Mouse (Mus musculus) heart, embryonic 10.5 days (tissue): ENCODE results near the gene Gm47791. TPM values are rescaled to one million over a fixed set of nuclear protein-coding genes. Genes with fewer than 3 reads are reported as not detected.
A peak's percentile ranks its signal among the peaks of the same experiment; 100 is the strongest.

Source experiments
- DNase-seq: peaks from one replicate; pipeline ENCODE4 v3.0.0-alpha.2; 2017; ENCODE audit warnings: low spot score
- H3K27ac ChIP-seq: fragments of 300-500 bp; sonication (generic); 2 replicates; pipeline ENCODE4 v1.5.1; 2016; ENCODE audit warnings: mild to moderate bottlenecking
- H3K27me3 ChIP-seq: fragments of 300-500 bp; sonication (generic); 2 replicates; pipeline ENCODE4 v1.6.1; 2016; ENCODE audit warnings: mild to moderate bottlenecking; ENCODE audit not compliant: poor library complexity, insufficient read depth, severe bottlenecking
- H3K36me3 ChIP-seq: fragments of 300-500 bp; sonication (generic); 2 replicates; pipeline ENCODE4 v1.6.1; 2016; ENCODE audit warnings: mild to moderate bottlenecking, moderate library complexity
- H3K4me1 ChIP-seq: fragments of 300-500 bp; sonication (generic); 2 replicates; pipeline ENCODE4 v1.6.1; 2016; ENCODE audit warnings: mild to moderate bottlenecking
- H3K4me3 ChIP-seq: fragments of 300-500 bp; sonication (generic); 2 replicates; pipeline ENCODE4 v1.5.1; 2016; ENCODE audit warnings: mild to moderate bottlenecking, moderate library complexity
- H3K9me3 ChIP-seq: fragments of 300-500 bp; sonication (generic); 2 replicates; pipeline ENCODE4 v1.6.1; 2016; ENCODE audit warnings: mild to moderate bottlenecking, moderate library complexity
- WGBS: fragments of 180-500 bp; shearing (Covaris S2); methylation state at CpG from one replicate; pipeline ENCODE4 v1.1.7; 2016; 5-methylcytosine and 5-hydroxymethylcytosine counted together
- polyA plus RNA-seq: library from polyadenylated mRNA; unstranded; fragments of >200 nt; fragmentation: Nextera tagmentation; extraction: Ambion mirVana; gene quantifications from 2 replicates; pipeline ENCODE4 v1.2.1, GENCODE M21; 2016

The Gm47791 gene
- polyA plus RNA-seq, 1 experiment from 2014 or later: not detected

DNA sequence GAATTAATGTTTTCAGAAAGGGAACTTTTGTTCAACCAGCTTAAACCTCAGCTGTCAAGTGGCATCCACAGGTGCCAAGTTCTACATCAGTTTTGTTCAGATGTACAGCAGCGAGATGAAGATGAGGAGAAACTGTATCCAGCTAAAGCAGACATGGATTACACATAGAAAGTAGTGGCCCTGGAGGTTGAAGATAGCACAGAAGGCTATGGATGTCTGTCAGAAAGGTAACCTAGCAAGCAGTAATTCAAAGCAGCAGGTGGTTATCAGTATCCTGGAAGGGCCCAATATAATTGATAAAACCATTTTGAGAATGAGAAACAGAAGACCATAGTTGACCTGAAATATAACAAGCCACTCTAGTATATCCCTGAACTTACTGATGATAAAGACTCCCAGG lies 37.7 kb downstream of the Gm47791 start:
- no peaks in the 10 kb centered on the region for H3K27me3 ChIP-seq
- 85% methylated on average over 1 of the region's 1 CpGs for WGBS
- H3K9me3 ChIP-seq: no peaks in the 10 kb centered on the region
- no peak overlapping the region for H3K27ac ChIP-seq
- H3K4me3 ChIP-seq: no peak overlapping the region
- DNase-seq: no peak
- peaks cover 93% of the 10 kb centered on the region for H3K36me3 ChIP-seq
- H3K4me1 ChIP-seq: no peaks in the 10 kb centered on the region

DNA sequence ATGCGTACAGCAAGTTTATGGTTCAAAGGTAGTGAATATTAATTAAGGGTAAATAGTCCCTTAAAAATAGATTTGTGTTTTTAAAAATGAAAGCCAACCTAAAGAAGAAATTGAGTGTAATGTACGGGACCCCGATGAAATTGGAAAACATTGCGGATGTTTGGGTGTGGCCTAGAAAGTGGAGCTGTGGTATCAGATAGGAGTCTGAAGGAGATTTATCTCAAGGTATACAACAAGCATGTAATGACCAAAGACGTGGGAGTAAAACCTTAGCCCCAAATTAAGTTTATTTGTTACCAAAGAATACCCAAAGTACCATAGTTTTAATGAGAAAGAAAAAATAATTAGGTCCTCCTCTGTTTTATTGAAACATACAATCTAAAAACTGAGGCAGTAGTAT lies 44.6 kb downstream of the Gm47791 start:
- Histone ChIP-seq H3K36me3 (peaks cover 37% of the 10 kb centered on the region), H3K27ac (no peak overlapping the region), H3K4me1 (peaks cover 8% of the 10 kb centered on the region), H3K9me3 (no peaks in the 10 kb centered on the region), H3K27me3 (no peaks in the 10 kb centered on the region; the same call in 1 of the 2 replicates), H3K4me3 (no peak overlapping the region)
- WGBS: 85% methylated on average over 5 of the region's 5 CpGs
- DNase-seq: no peak

DNA sequence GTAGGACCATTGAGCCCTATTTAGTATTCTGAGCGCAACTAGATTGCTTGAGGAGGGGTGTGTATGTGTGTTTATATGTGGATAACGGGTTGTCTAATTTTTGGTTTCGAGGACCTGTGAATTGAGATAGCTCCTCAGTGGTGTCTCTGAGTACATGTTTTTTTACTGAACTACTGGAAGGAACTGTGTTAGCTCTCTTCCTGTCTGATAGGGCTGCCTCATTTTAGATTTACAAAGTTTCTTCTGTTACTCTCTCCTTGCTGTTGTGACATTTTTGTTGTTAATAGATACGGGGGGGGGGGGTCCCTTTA lies 45.2 kb downstream of the Gm47791 start:
- peaks cover 30% of the 10 kb centered on the region for H3K36me3 ChIP-seq
- H3K27ac ChIP-seq: 0 out of 2 replicates have a peak overlapping the region, but pooled peaks have one; percentile 98
- H3K4me3 ChIP-seq: peak overlapping the region; percentile 89
- peaks cover 8% of the 10 kb centered on the region for H3K4me1 ChIP-seq
- 47% methylated on average over 4 of the region's 4 CpGs for WGBS
- H3K27me3 ChIP-seq: peaks cover 5% of the 10 kb centered on the region; the same call in 1 of the 2 replicates
- no peak for DNase-seq
- H3K9me3 ChIP-seq: no peaks in the 10 kb centered on the region

DNA sequence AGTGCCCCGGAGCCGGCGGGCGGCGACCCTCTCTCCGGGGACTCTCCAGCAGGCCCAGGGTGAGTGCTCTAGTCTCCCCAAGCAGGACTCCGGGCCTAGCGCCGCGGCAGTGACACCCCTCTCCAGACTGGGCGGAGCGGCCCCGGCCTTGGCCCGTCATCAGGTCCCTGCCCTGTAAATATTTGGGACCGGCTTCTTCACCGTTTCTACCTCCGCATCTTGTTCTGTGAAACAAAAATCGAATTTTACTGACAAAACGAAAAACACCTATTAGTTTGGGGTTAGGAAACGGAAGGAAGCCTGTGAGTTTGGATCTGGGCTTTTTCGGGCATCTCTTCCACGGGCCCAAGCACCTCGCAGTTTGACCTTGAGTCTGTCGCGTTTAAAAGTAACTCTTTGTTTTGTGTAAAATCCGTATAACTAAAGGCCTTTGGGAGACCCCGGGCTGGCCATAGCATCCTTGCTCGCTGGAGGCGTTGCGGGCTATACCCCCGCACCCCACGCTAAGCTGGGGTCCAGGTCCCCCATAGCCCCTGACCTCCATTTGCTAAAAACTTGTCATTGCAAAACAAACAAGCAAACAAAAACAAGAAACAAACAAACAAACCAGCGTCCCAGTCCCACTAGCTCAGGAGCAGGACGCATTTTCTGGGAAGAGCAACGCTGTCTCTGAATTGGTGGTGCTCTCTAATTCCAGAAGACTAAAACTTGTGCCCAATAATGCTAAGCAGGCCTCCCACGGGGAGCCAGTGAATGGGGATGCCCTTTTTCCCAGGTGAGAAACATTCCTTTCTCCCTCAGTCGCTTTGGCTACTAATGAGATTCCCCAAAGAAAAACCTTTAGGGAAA lies 45.8 kb downstream of the Gm47791 start:
- peaks cover 24% of the 10 kb centered on the region for H3K36me3 ChIP-seq
- DNase-seq: no peak
- H3K4me1 ChIP-seq: peaks cover 8% of the 10 kb centered on the region
- H3K9me3 ChIP-seq: no peaks in the 10 kb centered on the region
- H3K4me3 ChIP-seq: peak overlapping the region; percentile 89
- peaks cover 8% of the 10 kb centered on the region; the same call in 1 of the 2 replicates for H3K27me3 ChIP-seq
- under 1% methylated on average over 37 of the region's 37 CpGs for WGBS
- H3K27ac ChIP-seq: peak overlapping the region; percentile 98

DNA sequence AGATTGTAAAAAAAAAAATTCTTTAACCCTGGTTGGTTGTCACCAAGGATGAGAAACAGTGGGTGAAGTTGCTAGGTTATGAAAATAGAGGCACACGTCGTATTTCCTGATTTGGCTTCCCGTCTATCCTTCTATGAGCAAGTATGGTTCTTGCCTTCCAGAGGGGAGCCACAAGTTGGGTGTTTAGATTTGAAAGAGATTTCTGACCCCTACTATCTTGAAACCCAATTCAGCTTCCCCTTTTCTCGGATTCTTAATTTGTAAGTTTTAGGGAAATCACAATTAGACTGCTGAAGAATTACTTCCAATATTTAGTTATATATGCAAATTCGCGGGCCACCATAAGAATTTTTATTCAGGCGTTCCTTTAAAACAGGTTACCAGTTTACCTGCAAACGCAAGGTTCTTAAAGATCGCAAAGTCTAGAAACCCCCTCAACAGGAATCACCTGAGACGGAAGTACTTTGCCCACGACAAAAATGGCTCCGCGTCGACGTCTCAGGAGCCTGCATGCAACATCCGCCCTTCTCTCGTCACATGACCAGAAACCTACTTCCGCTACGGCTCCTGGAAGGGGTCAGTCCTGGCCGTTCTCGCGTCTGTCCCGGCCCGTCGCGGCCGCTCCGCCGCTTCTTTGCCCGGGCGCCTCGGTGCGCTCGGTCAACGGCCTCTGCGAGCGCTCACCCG lies 46.6 kb downstream of the Gm47791 start, which contains the start of gene Mff:
Mff (plus strand) TSS at position 552 of the 687 bp plus-strand sequence.
- Histone ChIP-seq H3K4me3 (peak within 1 kb of the TSS; percentile 89), H3K36me3 (peaks cover 17% of the 10 kb centered on the region), H3K27me3 (peaks cover 8% of the 10 kb centered on the region; the same call in 1 of the 2 replicates), H3K9me3 (no peaks in the 10 kb centered on the region), H3K4me1 (peaks cover 8% of the 10 kb centered on the region), H3K27ac (peak within 1 kb of the TSS; percentile 98)
- WGBS: 9% methylated on average over 38 of the region's 38 CpGs
- DNase-seq: peak; percentile 96

Other genes starting within 250 kb of the Gm47791 start
- 0.36 TPM in 2 replicates for gene Col4a4, start 184.4 kb downstream of the Gm47791 start, polyA plus RNA-seq
- 0.20 and 0.30 TPM in 2 replicates for gene Col4a3, start 184.3 kb downstream of the Gm47791 start, polyA plus RNA-seq
- gene Mff, start 46.4 kb downstream of the Gm47791 start, polyA plus RNA-seq: 197 TPM in 2 replicates
- gene Tm4sf20, start 2.8 kb downstream of the Gm47791 start, polyA plus RNA-seq: not detected in 2 replicates
- gene Agfg1, start 68.2 kb upstream of the Gm47791 start, polyA plus RNA-seq: 33.5 and 44.7 TPM in 2 replicates
- not detected in 2 replicates for gene A030005L19Rik, start 142.1 kb upstream of the Gm47791 start, polyA plus RNA-seq
- not detected in 2 replicates for gene A030014E15Rik, start 153.7 kb upstream of the Gm47791 start, polyA plus RNA-seq
- not detected in 2 replicates for gene Gm6217, start 160.2 kb upstream of the Gm47791 start, polyA plus RNA-seq
- not detected in 2 replicates for gene A030003K21Rik, start 172.1 kb upstream of the Gm47791 start, polyA plus RNA-seq
- not detected in 2 replicates for gene Gm7544, start 184.8 kb upstream of the Gm47791 start, polyA plus RNA-seq
- not detected in 2 replicates for gene Gm47955, start 189.0 kb upstream of the Gm47791 start, polyA plus RNA-seq
- gene Gm47959, start 229.3 kb upstream of the Gm47791 start, polyA plus RNA-seq: not detected in 2 replicates